ENCODE assay signal across 17 mouse cellular contexts in genomic region chr15:5194446-5194845, GRCm38 (mm10). TPM values are rescaled to one million over a fixed set of nuclear protein-coding genes. Genes with fewer than 3 reads are reported as not detected.
A peak's percentile ranks its signal among the peaks of the same experiment; 100 is the strongest.
DNase-seq lines count a peak whose midpoint lies in the region; ATAC-seq and TF ChIP-seq lines count a peak whose summit lies in the region.
"Had no signal": no experiment of that assay in that cellular context is flagged by ENCODE, and none has a peak within 500 bp of the region (broad histone marks: within the 10 kb centered on the region; RNA-seq: fewer than 3 reads in every experiment).

No protein-coding gene starts in this region.

- no peaks in the 10 kb centered on the region for H3K9me3 ChIP-seq in heart, embryonic 12.5 days (replicated peaks)
- no peaks in the 10 kb centered on the region for H3K9me3 ChIP-seq in forebrain, embryonic 15.5 days
- no peaks in the 10 kb centered on the region for H3K9me3 ChIP-seq in forebrain, postnatal 0 days (ENCODE audit: low read length)
- H3K9me3 ChIP-seq: hindbrain, embryonic 15.5 days; limb, embryonic 10.5 days; liver, embryonic 15.5 days; midbrain, embryonic 10.5 days; neural tube, embryonic 15.5 days had no signal

- no peaks in the 10 kb centered on the region for H3K27me3 ChIP-seq in heart, embryonic 12.5 days (replicated peaks)
- no peaks in the 10 kb centered on the region for H3K27me3 ChIP-seq in forebrain, embryonic 15.5 days
- H3K27me3 ChIP-seq in forebrain, postnatal 0 days (ENCODE audit: insufficient read depth, low read length) = no peaks in the 10 kb centered on the region
- H3K27me3 ChIP-seq: hindbrain, embryonic 15.5 days; liver, embryonic 15.5 days; neural tube, embryonic 15.5 days had no signal

- no peak overlapping the region for H3K4me3 ChIP-seq in heart, embryonic 12.5 days
- H3K4me3 ChIP-seq in embryonic fibroblast, embryonic 13.5 days (ENCODE audit: insufficient read depth, low read length) = no peak overlapping the region
- H3K4me3 ChIP-seq in forebrain, embryonic 15.5 days = no peak overlapping the region
- H3K4me3 ChIP-seq in forebrain, postnatal 0 days (ENCODE audit: low read depth, low read length) = no peak overlapping the region
- H3K4me3 ChIP-seq: gastrocnemius, adult 2 months; hindbrain, embryonic 15.5 days; limb, embryonic 10.5 days; liver, embryonic 15.5 days; midbrain, embryonic 10.5 days; neural tube, embryonic 15.5 days had no signal

- peaks cover 21% of the 10 kb centered on the region for H3K36me3 ChIP-seq in heart, embryonic 12.5 days
- peaks cover 16% of the 10 kb centered on the region for H3K36me3 ChIP-seq in forebrain, embryonic 15.5 days
- H3K36me3 ChIP-seq in forebrain, postnatal 0 days (ENCODE audit: insufficient read depth) = peaks cover 13% of the 10 kb centered on the region

- 0 out of 2 replicates have a peak overlapping the region, but pooled peaks have one; percentile 15 for H3K27ac ChIP-seq in heart, embryonic 12.5 days (ENCODE audit: poor library complexity, severe bottlenecking)
- H3K27ac ChIP-seq in embryonic fibroblast, embryonic 13.5 days (ENCODE audit: insufficient read depth, low read length) = peak overlapping the region; percentile 28; the same call in 1 of the 2 replicates
- no peak overlapping the region for H3K27ac ChIP-seq in forebrain, embryonic 15.5 days (replicated peaks)
- H3K27ac ChIP-seq in forebrain, postnatal 0 days (ENCODE audit: low read depth, low read length) = no peak overlapping the region
- H3K27ac ChIP-seq: gastrocnemius, adult 2 months; hindbrain, embryonic 15.5 days; limb, embryonic 10.5 days; liver, embryonic 15.5 days; midbrain, embryonic 10.5 days; neural tube, embryonic 15.5 days had no signal

- 61% methylated on average over 6 of the region's 6 CpGs for WGBS in heart, embryonic 12.5 days
- 94% methylated on average over 6 of the region's 6 CpGs for WGBS in forebrain, embryonic 15.5 days
- WGBS in forebrain, postnatal 0 days = 92% methylated on average over 6 of the region's 6 CpGs

- TF ChIP-seq CTCF in embryonic fibroblast, embryonic 13.5 days (IDR thresholded peaks at IDR 0.05; ENCODE audit: borderline replicate concordance, insufficient read depth, low read length) = no peak
- TF ChIP-seq CTCF in forebrain, postnatal 0 days (IDR thresholded peaks at IDR 0.05; ENCODE audit: low read depth) = no peak

- TF ChIP-seq POLR2A in embryonic fibroblast, embryonic 13.5 days (IDR thresholded peaks at IDR 0.05; ENCODE audit: low read depth, low read length) = no peak

- no peak overlapping the region for H3K4me2 ChIP-seq in heart, embryonic 12.5 days
- H3K4me2 ChIP-seq in forebrain, embryonic 15.5 days (replicated peaks) = no peak overlapping the region
- H3K4me2 ChIP-seq in forebrain, postnatal 0 days (ENCODE audit: low read depth) = no peak overlapping the region
- H3K4me2 ChIP-seq: hindbrain, embryonic 15.5 days; liver, embryonic 15.5 days; neural tube, embryonic 15.5 days had no signal

- ATAC-seq in heart, embryonic 12.5 days (ENCODE audit: insufficient number of reproducible peaks, low FRiP score) = no peak
- ATAC-seq in forebrain, embryonic 15.5 days (replicated peaks) = no peak
- no peak for ATAC-seq in forebrain, postnatal 0 days
- ATAC-seq: activated CD4-positive, CD25-positive, alpha-beta regulatory T cell, adult 4 months had no signal

- peaks cover 41% of the 10 kb centered on the region for H3K4me1 ChIP-seq in heart, embryonic 12.5 days (replicated peaks)
- H3K4me1 ChIP-seq in embryonic fibroblast, embryonic 13.5 days (ENCODE audit: control insufficient read depth, insufficient read depth, low read length) = peaks cover 5% of the 10 kb centered on the region; the same call in 1 of the 2 replicates
- no peaks in the 10 kb centered on the region for H3K4me1 ChIP-seq in forebrain, embryonic 15.5 days
- no peaks in the 10 kb centered on the region for H3K4me1 ChIP-seq in forebrain, postnatal 0 days (ENCODE audit: insufficient read depth)
- H3K4me1 ChIP-seq: hindbrain, embryonic 15.5 days; limb, embryonic 10.5 days; midbrain, embryonic 10.5 days had no signal

- H3K9ac ChIP-seq in heart, embryonic 12.5 days = no peak overlapping the region; the same call in 1 of the 2 replicates
- no peak overlapping the region for H3K9ac ChIP-seq in forebrain, embryonic 15.5 days (replicated peaks)
- no peak overlapping the region for H3K9ac ChIP-seq in forebrain, postnatal 0 days
- H3K9ac ChIP-seq: hindbrain, embryonic 15.5 days; liver, embryonic 15.5 days; neural tube, embryonic 15.5 days had no signal

- no peak for DNase-seq in heart, adult 11 months
- DNase-seq in 3T3-L1 (ENCODE audit: low read depth, low spot score) = peak; percentile 61
- DNase-seq in NIH3T3 (ENCODE audit: low read depth) = peak; percentile 63
- no peak for DNase-seq in gastrocnemius, adult 18-20 months (ENCODE audit: low spot score)
- no peak for DNase-seq in forebrain, postnatal 0 days
- DNase-seq: cerebellum, postnatal 36 days; gastrocnemius, adult 2 months; lung, postnatal 14 days had no signal

RNA-seq across cellular contexts. Expression of gene Ttc33, which starts 9.1 kb away (rescaled TPM):
- polyA plus RNA-seq in heart, embryonic 12.5 days (2016; fragmentation: Nextera tagmentation; extraction: Ambion mirVana) = 32.4 and 32.6 TPM in 2 replicates
- 23.2 and 28.7 TPM in 2 replicates for polyA plus RNA-seq in embryonic fibroblast, embryonic 13.5 days (2011; ENCODE audit: insufficient read length, low read depth, missing spikeins)
- 10 to 100 TPM; 69.0 to 74.1 TPM for total RNA-seq in gastrocnemius, adult 18-20 months (2021)
- polyA plus RNA-seq in forebrain, embryonic 15.5 days (2015; fragmentation: Nextera tagmentation; extraction: Ambion mirVana) = 61.4 and 65.4 TPM in 2 replicates
- 47.3 and 50.0 TPM in 2 replicates for total RNA-seq in forebrain, postnatal 0 days (2014; rRNA removed)
- polyA plus RNA-seq in forebrain, postnatal 0 days (2015; fragmentation: Nextera tagmentation; extraction: Ambion mirVana) = 42.7 and 50.8 TPM in 2 replicates

RNA-seq across cellular contexts. Expression of gene Ptger4, which starts 49.5 kb away (rescaled TPM):
- polyA plus RNA-seq in heart, embryonic 12.5 days (2016; fragmentation: Nextera tagmentation; extraction: Ambion mirVana) = 2.4 and 2.5 TPM in 2 replicates
- polyA plus RNA-seq in embryonic fibroblast, embryonic 13.5 days (2011; ENCODE audit: insufficient read length, low read depth, missing spikeins) = 4.0 and 4.3 TPM in 2 replicates
- total RNA-seq in gastrocnemius, adult 18-20 months (2021) = under 1 TPM; 0.46 to 0.66 TPM
- polyA plus RNA-seq in forebrain, embryonic 15.5 days (2015; fragmentation: Nextera tagmentation; extraction: Ambion mirVana) = 0.42 and 0.50 TPM in 2 replicates
- 1.5 and 2.7 TPM in 2 replicates for total RNA-seq in forebrain, postnatal 0 days (2014; rRNA removed)
- 0.65 and 1.3 TPM in 2 replicates for polyA plus RNA-seq in forebrain, postnatal 0 days (2015; fragmentation: Nextera tagmentation; extraction: Ambion mirVana)

RNA-seq across cellular contexts. Expression of gene Prkaa1, which starts 50.8 kb away (rescaled TPM):
- 23.7 and 24.1 TPM in 2 replicates for polyA plus RNA-seq in heart, embryonic 12.5 days (2016; fragmentation: Nextera tagmentation; extraction: Ambion mirVana)
- 32.0 and 41.2 TPM in 2 replicates for polyA plus RNA-seq in embryonic fibroblast, embryonic 13.5 days (2011; ENCODE audit: insufficient read length, low read depth, missing spikeins)
- total RNA-seq in gastrocnemius, adult 18-20 months (2021) = 10 to 100 TPM; 10.2 to 10.8 TPM
- polyA plus RNA-seq in forebrain, embryonic 15.5 days (2015; fragmentation: Nextera tagmentation; extraction: Ambion mirVana) = 12.6 and 14.0 TPM in 2 replicates
- total RNA-seq in forebrain, postnatal 0 days (2014; rRNA removed) = 19.7 and 24.1 TPM in 2 replicates
- polyA plus RNA-seq in forebrain, postnatal 0 days (2015; fragmentation: Nextera tagmentation; extraction: Ambion mirVana) = 7.7 and 10.8 TPM in 2 replicates

Comparison
In these comparisons a context has a peak if more than half of its experiments do, and no peak if none do; other contexts are left out.
1. H3K27ac ChIP-seq: peak in heart, embryonic 12.5 days (single experiment) and embryonic fibroblast, embryonic 13.5 days (single experiment); none in forebrain, embryonic 15.5 days (single experiment) and forebrain, postnatal 0 days (single experiment).
2. DNase-seq: peak in 3T3-L1 (single experiment) and NIH3T3 (single experiment); none in heart, adult 11 months (single experiment), gastrocnemius, adult 18-20 months (single experiment) and forebrain, postnatal 0 days (single experiment).